Mouse (Mus musculus) hindbrain, embryonic 15.5 days (tissue): ENCODE data around the gene Gm49673. TPM values are rescaled to one million over a fixed set of nuclear protein-coding genes. Genes with fewer than 3 reads are reported as not detected.
"Not testable (repeated sequence)": the region's sequence is repeated elsewhere in the genome, so short reads cannot be mapped to it uniquely, and the experiment has no call there.

Source experiments
- ATAC-seq: fragments of 200-750 bp; cut with Nextera tagmentation; 2 replicates; pipeline ENCODE4 v1.8.0; 2017; ENCODE audit warnings: low read depth, moderate number of reproducible peaks, moderate TSS enrichment; ENCODE audit not compliant: low FRiP score
- H3K27ac ChIP-seq: fragments of 300-500 bp; sonication (generic); replicated peaks from 2 replicates; pipeline ENCODE4 v1.5.1; 2015; ENCODE audit warnings: mild to moderate bottlenecking, inconsistent platforms
- H3K27me3 ChIP-seq: fragments of 300-500 bp; sonication (generic); 2 replicates; pipeline ENCODE4 v1.6.1; 2015; ENCODE audit warnings: control low read depth, inconsistent platforms
- H3K36me3 ChIP-seq: fragments of 300-500 bp; sonication (generic); 2 replicates; pipeline ENCODE4 v1.6.1; 2015; ENCODE audit warnings: control low read depth, inconsistent platforms
- H3K4me1 ChIP-seq: fragments of 300-500 bp; sonication (generic); replicated peaks from 2 replicates; pipeline ENCODE4 v1.6.1; 2015; ENCODE audit warnings: control low read depth, inconsistent platforms
- H3K4me2 ChIP-seq: fragments of 300-500 bp; sonication (generic); 2 replicates; pipeline ENCODE4 v1.6.1; 2015; ENCODE audit warnings: moderate library complexity, mild to moderate bottlenecking, inconsistent platforms
- H3K4me3 ChIP-seq: fragments of 300-500 bp; sonication (generic); 2 replicates; pipeline ENCODE4 v1.5.1; 2015; ENCODE audit warnings: mild to moderate bottlenecking, inconsistent platforms
- H3K9ac ChIP-seq: fragments of 300-500 bp; sonication (generic); 2 replicates; pipeline ENCODE4 v1.6.1; 2015; ENCODE audit warnings: inconsistent platforms
- H3K9me3 ChIP-seq: fragments of 300-500 bp; sonication (generic); 2 replicates; pipeline ENCODE4 v1.6.1; 2016; ENCODE audit warnings: control low read depth, inconsistent platforms
- WGBS: fragments of 180-500 bp; shearing (Covaris S2); methylation state at CpG from one replicate; pipeline ENCODE4 v1.1.7; 2015; 5-methylcytosine and 5-hydroxymethylcytosine counted together
- polyA plus RNA-seq: library from polyadenylated mRNA; unstranded; fragments of >200 nt; fragmentation: Nextera tagmentation; extraction: Ambion mirVana; gene quantifications from 2 replicates; pipeline ENCODE4 v1.2.1, GENCODE M21; 2015

The Gm49673 gene
- polyA plus RNA-seq = 0.57 TPM in 1 of 2 replicates, not detected in the other

DNA sequence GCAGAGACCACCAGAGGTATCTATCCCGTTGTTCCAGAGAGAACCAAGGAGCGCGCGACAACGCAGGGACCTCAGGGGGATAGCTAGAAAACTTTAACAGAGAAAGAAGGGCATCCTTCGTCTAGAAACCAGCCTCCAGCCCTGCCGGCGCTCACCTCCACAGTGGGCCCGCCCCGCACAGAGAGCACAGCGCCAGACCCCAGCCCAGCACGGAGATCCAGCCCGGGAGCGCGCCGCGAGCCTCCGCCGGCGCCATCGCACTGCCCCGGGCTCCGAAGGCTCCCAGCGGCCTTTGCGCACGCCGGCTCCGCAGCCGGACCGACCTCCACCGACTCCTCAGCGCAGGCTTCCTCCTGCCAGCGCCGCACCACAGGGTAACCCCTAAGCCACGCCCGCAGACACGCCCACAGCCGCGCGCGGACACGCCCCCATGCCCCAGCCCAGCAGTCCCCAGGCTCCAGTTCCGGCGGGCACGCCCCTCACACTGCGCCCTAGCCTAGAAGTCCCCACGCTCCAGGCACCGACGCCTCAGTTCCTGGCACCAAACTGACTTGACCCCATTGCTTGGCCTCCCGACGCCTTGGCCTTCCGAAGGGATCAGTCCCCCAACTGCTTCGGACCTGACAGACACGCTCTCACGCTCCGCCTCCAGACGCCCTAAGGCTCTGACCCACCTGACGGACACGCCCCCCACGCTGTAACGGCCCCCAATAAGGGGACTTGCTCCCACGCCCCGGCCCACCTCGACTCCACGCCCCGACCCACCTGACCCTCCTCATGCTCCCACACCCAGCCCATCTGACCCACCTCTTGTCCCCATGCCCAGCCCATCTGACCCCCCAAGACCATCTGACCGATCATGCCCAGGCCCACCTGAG is at the start of gene Gm49673, which contains the start of gene Rnaset2a:
Gm49673 (minus strand) TSS at position 350 of the 878 bp plus-strand sequence.
Rnaset2a (minus strand) TSS at position 659 of the 878 bp plus-strand sequence.
- H3K4me1 ChIP-seq, H3K27ac ChIP-seq, H3K27me3 ChIP-seq, H3K36me3 ChIP-seq, H3K9me3 ChIP-seq: not testable (repeated sequence)
- Histone ChIP-seq H3K9ac (peak within 1 kb of the TSS; percentile 35; the same call in 1 of the 2 replicates), H3K4me2 (peak within 1 kb of the TSS; percentile 70), H3K4me3 (peak within 1 kb of the TSS; percentile 55)
- ATAC-seq = peak; percentile 97
- WGBS = under 1% methylated on average over 57 of the region's 67 CpGs

DNA sequence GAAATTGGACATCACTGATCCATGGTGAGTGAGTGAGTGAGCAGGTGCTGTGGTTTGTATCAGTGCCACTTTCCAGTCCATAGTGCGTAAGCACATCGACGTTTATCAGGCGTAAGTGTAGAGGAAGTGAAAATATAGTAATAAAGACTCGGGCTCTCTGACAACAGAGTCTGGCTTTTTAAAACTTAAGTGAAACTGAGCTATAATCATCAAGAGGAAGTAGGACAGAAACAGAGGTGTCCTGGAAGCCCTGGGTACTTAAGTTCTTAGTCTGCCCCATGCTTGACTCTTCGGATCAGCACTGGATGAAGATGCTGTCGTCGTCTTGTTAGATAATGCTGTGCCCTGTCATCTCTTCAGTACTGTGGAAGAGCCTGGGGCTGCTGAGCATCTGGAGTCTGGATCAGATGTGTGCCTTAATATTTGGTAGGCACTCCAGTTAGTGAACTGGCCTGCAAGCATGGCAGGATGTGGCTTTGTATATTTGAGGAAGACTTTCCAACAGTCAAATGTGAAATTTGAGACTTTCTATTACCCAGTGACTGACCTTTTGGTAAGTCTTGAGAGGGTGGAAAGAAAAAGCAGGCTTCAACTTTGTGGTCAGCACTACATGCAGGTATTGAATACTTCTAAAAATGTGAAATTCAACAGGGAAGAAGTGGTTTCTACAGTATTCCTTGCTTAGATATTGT is 48.2 kb upstream of the Gm49673 start:
- 94% methylated on average over 8 of the region's 8 CpGs for WGBS
- Histone ChIP-seq H3K4me1 (no peaks in the 10 kb centered on the region), H3K9me3 (no peaks in the 10 kb centered on the region), H3K4me3 (no peak overlapping the region), H3K27ac (no peak overlapping the region), H3K9ac (no peak overlapping the region), H3K4me2 (no peak overlapping the region), H3K27me3 (no peaks in the 10 kb centered on the region), H3K36me3 (peaks cover 36% of the 10 kb centered on the region)
- ATAC-seq = no peak

GRCm38 (mm10) chr17:8193678-8194077 is 46.1 kb upstream of the Gm49673 start:
- Histone ChIP-seq H3K27me3 (no peaks in the 10 kb centered on the region), H3K9ac (no peak overlapping the region), H3K9me3 (no peaks in the 10 kb centered on the region), H3K36me3 (peaks cover 47% of the 10 kb centered on the region), H3K4me2 (no peak overlapping the region), H3K4me1 (no peaks in the 10 kb centered on the region), H3K27ac (no peak overlapping the region), H3K4me3 (no peak overlapping the region)
- 89% methylated on average over 8 of the region's 8 CpGs for WGBS
- ATAC-seq = no peak

- Histone ChIP-seq H3K27ac (no peak overlapping the region), H3K4me1 (no peaks in the 10 kb centered on the region), H3K9me3 (no peaks in the 10 kb centered on the region), H3K4me2 (no peak overlapping the region), H3K9ac (no peak overlapping the region), H3K27me3 (no peaks in the 10 kb centered on the region), H3K36me3 (peaks cover 48% of the 10 kb centered on the region), H3K4me3 (no peak overlapping the region)
- ATAC-seq = no peak
- 95% methylated on average over 7 of the region's 7 CpGs for WGBS
Observed at GRCm38 (mm10) chr17:8184217-8184616, 36.6 kb upstream of the Gm49673 start.

DNA sequence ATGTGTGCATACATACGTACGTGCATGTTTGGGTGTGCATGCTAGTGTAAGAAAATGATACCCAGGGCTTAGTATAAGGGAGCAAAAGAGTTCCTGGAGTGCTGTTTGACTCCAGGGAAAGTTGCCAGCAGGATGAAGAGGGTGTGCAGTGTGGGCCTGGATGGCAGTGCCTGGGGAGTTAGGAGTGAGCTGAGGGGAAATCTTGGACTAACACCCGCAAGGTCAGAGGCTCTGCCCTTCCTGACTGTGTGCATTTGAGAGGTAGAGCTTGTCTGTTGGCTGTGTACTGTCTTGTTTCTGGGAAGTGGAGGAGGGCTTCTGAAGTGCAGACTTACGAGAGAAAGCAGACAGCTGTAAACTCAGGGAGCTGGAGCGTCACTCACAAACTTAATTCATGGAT is 36.2 kb upstream of the Gm49673 start:
- 90% methylated on average over 5 of the region's 5 CpGs for WGBS
- peaks cover 47% of the 10 kb centered on the region for H3K36me3 ChIP-seq

DNA sequence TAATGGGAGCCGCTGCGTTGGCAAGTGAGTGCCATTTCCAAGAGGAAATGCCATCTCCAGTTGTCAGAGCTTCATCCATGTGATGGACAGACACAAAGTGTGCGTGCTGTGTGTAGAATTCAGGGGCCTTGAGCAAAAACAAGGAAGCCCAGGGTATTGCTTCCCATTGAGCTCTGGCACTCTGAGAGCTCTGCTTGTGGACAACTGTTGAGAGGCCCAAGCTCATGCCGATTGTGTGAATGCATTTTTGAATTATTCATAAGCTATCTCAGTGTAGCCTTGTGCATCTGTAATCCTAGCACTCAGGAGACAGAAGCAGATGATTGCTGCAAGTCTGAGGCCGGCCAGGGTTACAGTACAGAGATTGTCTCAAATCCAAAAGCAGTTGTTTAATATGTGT is 29.5 kb upstream of the Gm49673 start:
- H3K4me2 ChIP-seq = no peak overlapping the region
- no peak overlapping the region for H3K4me3 ChIP-seq
- H3K9ac ChIP-seq = no peak overlapping the region
- ATAC-seq = peak; percentile 79; the same call in 1 of the 2 replicates
- 44% methylated on average over 5 of the region's 5 CpGs for WGBS
- no peak overlapping the region for H3K27ac ChIP-seq
- no peaks in the 10 kb centered on the region for H3K9me3 ChIP-seq
- H3K4me1 ChIP-seq = peaks cover 5% of the 10 kb centered on the region; the same call in 1 of the 2 replicates
- no peaks in the 10 kb centered on the region for H3K27me3 ChIP-seq
- H3K36me3 ChIP-seq = peaks cover 46% of the 10 kb centered on the region

More for the DNA sequence above, 36.2 kb upstream of the Gm49673 start:
- Histone ChIP-seq H3K4me2 (no peak overlapping the region), H3K27me3 (no peaks in the 10 kb centered on the region), H3K9me3 (no peaks in the 10 kb centered on the region), H3K4me1 (no peaks in the 10 kb centered on the region), H3K27ac (no peak overlapping the region), H3K4me3 (no peak overlapping the region), H3K9ac (no peak overlapping the region)
- ATAC-seq = no peak

DNA sequence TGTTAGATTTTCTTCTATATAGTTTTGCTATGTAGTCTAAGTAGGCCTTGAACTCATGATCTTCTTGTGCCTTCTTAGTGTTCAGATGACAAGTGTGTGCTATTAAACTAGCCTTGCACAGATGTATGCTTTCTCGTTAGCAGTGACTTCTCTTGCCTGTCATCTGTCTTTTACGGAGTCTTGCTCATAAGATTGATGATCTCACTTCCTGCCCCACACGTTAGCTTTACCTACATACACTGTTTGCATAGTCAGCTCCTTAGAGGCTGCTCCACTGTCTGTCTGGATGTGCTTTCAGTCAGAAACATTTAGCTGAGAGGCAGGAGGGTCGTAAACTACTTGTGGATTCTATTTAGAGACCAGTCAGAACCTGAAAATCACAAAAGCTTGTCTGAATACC is 23.5 kb upstream of the Gm49673 start:
- Histone ChIP-seq H3K9me3 (no peaks in the 10 kb centered on the region), H3K36me3 (peaks cover 49% of the 10 kb centered on the region), H3K4me3 (no peak overlapping the region), H3K4me2 (no peak overlapping the region), H3K4me1 (no peaks in the 10 kb centered on the region), H3K9ac (no peak overlapping the region), H3K27ac (no peak overlapping the region), H3K27me3 (no peaks in the 10 kb centered on the region)
- WGBS = 75% methylated on average over 4 of the region's 4 CpGs
- ATAC-seq = no peak

DNA sequence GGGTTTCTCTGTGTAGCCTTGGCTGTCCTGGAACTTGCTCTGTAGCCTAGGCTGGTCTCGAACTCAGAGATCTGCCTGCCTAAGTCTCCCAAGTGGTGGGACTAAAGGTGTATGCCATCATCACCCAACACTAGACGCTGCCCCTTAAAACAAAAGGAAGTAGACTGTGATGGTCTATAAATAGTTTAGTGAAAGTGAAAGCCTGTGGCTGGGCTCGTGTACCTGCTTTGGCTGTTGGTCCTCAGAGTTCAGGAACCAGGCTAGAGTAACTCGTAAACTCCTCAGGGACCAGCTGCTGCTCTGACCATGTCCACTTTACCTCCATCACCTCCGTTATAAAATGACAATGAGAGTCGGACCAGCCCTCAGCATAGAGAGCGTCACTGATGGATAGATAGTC is 22.7 kb upstream of the Gm49673 start:
- no peak overlapping the region for H3K9ac ChIP-seq
- ATAC-seq = no peak
- H3K27me3 ChIP-seq = no peaks in the 10 kb centered on the region
- H3K36me3 ChIP-seq = peaks cover 42% of the 10 kb centered on the region
- no peaks in the 10 kb centered on the region for H3K9me3 ChIP-seq
- H3K4me2 ChIP-seq = no peak overlapping the region
- no peak overlapping the region for H3K27ac ChIP-seq
- H3K4me1 ChIP-seq = no peaks in the 10 kb centered on the region
- 93% methylated on average over 7 of the region's 7 CpGs for WGBS
- H3K4me3 ChIP-seq = no peak overlapping the region

DNA sequence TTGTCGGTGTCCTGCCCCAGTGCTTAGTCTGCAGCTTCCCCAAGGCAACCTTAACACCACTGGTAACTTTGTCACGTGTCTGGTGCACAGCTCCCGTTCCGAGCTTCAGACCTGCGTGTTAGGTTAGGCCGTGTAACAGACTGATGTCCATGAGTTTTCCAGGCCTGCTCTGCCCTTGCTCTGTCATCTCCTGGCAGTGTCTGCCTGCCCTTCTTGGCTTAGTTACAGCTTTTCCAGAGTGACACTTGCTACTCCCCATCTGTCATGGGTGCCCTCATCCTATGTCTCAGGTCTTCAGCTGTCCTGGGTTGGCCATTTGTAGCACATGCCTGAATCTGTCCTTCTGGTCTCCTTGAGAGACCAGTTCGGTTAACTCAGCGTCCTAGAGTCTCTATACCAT is 19.8 kb upstream of the Gm49673 start:
- not testable (repeated sequence) for H3K4me1 ChIP-seq, H3K4me3 ChIP-seq, H3K27ac ChIP-seq, H3K9me3 ChIP-seq, H3K4me2 ChIP-seq, H3K9ac ChIP-seq, ATAC-seq, H3K27me3 ChIP-seq
- peaks cover 23% of the 10 kb centered on the region for H3K36me3 ChIP-seq
- 90% methylated on average over 7 of the region's 8 CpGs for WGBS

- H3K9me3 ChIP-seq, H3K9ac ChIP-seq, H3K4me1 ChIP-seq, ATAC-seq, H3K27ac ChIP-seq, H3K27me3 ChIP-seq: not testable (repeated sequence)
- Histone ChIP-seq H3K4me3 (peak overlapping the region; percentile 52), H3K4me2 (peak overlapping the region; percentile 48), H3K36me3 (peaks cover 14% of the 10 kb centered on the region)
- WGBS = 53% methylated on average over 2 of the region's 3 CpGs
Observed at GRCm38 (mm10) chr17:8166454-8166853, 18.9 kb upstream of the Gm49673 start.

GRCm38 (mm10) chr17:8165977-8166376 is 18.4 kb upstream of the Gm49673 start:
- not testable (repeated sequence) for H3K9me3 ChIP-seq, H3K27ac ChIP-seq, H3K27me3 ChIP-seq, H3K4me1 ChIP-seq, H3K9ac ChIP-seq, ATAC-seq
- Histone ChIP-seq H3K36me3 (peaks cover 14% of the 10 kb centered on the region), H3K4me2 (peak overlapping the region; percentile 48), H3K4me3 (peak overlapping the region; percentile 52)
- WGBS = under 1% methylated on average over 11 of the region's 11 CpGs

DNA sequence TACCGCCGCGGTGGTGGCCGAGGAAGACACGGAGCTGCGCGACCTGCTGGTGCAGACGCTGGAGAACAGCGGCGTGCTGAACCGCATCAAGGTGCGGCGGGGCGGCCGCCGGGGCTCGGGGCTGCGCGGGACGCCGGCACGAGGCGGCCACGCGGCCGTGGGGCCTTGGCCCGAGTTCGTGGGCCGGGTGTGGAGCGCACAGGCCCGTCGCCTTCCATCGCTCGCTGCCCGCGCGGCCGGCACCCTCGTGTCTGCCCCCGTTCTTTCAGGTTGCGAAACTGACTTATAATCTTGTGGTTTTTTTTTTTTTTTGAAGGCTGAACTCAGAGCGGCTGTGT is 18.0 kb upstream of the Gm49673 start:
- Histone ChIP-seq H3K27ac (peak overlapping the region; percentile 63; the same call in 1 of the 2 replicates), H3K4me2 (peak overlapping the region; percentile 48), H3K36me3 (peaks cover 12% of the 10 kb centered on the region), H3K4me3 (peak overlapping the region; percentile 52), H3K9ac (peak overlapping the region; percentile 47)
- not testable (repeated sequence) for H3K4me1 ChIP-seq, H3K9me3 ChIP-seq, ATAC-seq, H3K27me3 ChIP-seq
- WGBS = 1% methylated on average over 41 of the region's 42 CpGs
